Mouse (Mus musculus): ENCODE results near the gene Gp1bb.

DNA sequence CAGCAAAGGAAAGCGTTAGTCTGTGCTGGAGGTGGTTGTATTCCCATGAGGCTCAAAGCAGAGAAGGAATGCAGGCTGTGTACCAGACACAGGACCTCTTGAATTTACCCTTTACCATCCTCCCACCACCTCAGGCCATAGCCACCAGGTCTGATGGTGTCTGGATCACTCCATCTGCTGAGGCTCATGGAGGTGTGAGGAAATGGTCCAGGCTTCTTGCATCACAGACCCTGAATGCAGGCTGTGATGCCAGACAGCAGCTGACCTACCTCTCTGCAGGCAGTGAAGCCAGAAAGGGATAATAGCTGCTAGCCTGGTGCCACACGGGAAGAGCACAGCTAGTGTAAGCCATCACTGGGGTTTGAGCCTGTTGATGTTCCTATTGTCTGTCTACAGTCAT lies 16.2 kb upstream of the Gp1bb start:
- TF ChIP-seq POLR2A (IDR thresholded peaks at IDR 0.05; ENCODE audit: borderline replicate concordance, insufficient read depth, low read length) = no peak
- no peak for TF ChIP-seq CTCF (IDR thresholded peaks at IDR 0.05; ENCODE audit: borderline replicate concordance, insufficient read depth, low read depth, low read length)
